Mouse (Mus musculus) A20 (cell line): Measurements from ENCODE around the gene Cd6.
A peak's percentile ranks its signal among the peaks of the same experiment; 100 is the strongest.

Source experiments
- DNase-seq: peaks from one replicate; pipeline ENCODE4 v3.0.0-alpha.2; 2011; ENCODE audit warnings: low read depth, low spot score

Gene Cd6

DNA sequence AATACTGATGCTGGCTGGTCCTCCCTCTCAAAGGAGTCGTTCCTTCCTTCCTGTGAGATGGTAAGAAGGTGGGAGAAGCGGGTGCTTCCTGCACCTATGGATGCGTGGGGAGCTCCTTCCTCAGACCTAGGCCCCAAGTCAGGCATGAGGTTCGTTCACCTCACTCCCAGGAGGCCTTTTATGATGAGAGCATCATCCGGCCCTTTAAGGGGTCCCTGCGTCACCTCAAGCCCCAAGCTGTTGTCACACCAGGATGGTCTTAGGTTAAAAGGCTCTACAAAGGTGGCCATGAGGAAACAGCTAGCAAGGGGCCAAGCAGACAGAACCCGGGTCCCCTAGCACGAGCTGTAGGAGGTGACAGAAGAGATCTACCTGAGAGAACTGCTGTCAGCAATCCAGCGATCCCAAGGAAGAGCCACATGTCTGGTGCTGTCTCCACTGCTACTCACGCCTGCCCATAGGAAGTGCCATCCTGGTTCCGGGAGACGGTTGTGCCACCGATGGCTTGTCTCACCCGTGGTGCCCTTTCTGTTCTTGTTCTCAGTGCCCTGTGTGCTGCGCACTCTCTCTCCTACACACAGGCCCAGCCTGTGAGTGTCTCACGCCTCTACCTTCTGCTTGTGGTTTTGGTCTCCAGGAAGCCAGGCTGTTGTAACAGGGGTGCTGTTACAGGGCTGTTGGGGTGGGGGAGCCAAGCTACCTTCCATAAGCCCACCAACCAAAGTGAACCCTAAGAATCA lies at the start of gene Cd6:
Gene Cd6, minus strand, starts transcription at position 623 of the 740 bp plus-strand sequence.
- no peak for DNase-seq

DNA sequence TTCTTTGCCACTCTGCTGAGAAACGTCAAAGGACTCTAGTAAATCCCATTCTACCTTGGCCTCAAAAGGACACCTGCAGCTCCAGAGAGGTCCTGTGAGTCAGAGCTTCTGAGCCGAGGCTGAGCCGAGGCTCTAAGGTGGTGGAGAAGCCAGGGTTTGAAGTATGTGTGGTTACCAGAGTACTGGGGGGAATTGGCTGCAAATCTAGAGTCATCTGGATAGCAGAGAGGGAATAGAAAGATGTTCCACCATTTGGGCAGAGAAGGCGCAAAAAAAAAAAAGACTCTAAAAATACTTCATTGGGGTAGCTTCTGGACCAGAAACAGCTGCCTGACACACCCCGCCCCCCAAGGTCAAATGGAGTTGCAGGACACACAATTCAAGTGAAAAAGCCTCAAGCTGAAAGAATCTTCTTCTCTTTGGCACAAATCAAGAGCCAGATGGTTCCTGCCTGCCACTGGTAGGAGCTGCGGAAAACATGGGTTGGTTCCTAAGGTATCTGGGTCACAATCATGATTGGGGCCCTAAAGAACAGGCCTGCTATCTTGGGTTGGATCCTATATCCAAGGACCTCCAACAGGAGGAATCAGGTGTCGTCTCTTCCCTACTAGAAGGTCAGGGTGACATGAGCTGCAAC lies 48.5 kb upstream of the Cd6 start:
- no peak for DNase-seq

DNA sequence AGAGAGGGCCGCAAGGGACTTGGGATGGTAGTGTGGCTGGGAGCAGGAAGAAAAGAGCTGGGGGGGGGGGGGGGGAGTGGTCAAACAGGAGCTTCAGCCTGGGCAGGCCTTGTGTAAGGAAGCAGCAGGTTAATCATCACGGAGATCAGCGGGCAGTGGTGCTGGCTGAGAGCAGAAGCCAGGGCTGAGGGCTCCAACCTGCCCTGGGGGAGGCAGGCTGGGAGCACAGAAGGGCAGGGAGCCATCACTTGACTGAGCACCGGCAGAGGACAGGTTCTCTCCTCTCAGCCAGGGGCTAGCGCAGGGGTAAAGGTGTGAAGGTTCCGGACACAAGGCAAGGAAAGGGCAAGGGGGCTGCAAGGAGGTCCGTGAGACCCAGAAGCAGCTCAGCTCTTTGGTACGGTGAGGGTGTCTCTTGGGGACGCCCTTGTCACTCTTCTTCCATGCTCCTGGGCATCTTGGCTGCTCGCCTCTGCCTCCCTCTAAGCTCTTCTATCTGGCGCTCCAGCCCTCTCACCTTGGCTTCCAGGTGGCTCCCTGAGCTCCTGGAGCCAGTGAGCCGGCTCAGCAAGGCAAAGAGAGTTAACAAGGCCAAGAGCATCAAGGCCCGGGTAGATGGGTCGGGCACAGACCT lies 41.6 kb upstream of the Cd6 start:
- DNase-seq, result no peak

DNA sequence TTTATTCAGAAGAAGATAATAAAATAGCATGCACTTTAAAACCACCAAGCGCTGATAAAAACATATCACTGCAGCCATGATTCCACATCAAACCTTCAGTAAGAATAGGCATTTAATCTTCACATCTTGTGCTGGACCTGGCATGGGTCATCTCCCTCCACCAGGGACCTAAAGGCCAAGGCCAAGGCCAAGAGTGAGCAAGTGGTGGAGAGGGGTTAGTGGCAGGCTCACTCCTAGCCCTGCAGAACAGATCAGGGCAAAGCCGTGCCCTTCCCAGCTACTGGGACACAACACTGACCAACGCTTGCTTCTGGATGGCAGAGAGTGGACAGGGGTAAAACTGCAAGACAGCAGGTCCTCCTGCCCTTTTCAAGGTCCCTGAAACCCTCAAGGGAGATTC lies 40.8 kb upstream of the Cd6 start:
- no peak for DNase-seq

DNA sequence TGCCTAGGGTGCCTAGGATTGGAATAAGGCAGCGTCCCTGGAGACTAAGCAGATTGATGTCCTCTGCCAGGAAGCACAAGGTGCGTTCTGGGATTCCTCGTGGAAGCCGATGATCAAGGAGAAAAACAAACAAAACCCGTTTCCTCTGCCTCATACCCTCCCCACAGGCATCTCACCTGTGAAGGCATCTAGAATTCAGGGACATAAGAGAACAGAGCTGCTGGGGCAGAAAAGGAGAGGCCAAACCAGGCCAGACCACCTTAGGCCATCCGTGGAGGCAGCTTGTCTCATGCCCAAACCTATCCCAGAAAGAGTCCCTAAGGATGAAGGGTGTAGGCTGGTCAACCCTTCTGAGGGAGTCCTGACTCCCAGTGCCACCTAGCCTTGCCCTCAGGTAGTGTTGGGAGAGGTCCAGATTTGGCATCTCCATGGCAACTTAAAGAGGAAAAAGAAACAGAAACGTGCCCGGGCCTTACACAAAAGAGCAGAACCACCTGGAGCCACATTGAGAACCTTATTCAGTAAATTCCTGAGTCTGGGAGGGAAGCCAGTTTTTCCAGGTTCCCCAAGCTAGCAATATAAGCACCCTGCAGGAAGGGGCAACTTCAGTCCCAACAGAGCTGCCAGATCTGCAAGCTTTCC lies 40.1 kb upstream of the Cd6 start, which contains the start of gene Tmem132a:
Gene Tmem132a, minus strand, starts transcription at position 55 of the 642 bp plus-strand sequence.
- DNase-seq, result no peak

DNA sequence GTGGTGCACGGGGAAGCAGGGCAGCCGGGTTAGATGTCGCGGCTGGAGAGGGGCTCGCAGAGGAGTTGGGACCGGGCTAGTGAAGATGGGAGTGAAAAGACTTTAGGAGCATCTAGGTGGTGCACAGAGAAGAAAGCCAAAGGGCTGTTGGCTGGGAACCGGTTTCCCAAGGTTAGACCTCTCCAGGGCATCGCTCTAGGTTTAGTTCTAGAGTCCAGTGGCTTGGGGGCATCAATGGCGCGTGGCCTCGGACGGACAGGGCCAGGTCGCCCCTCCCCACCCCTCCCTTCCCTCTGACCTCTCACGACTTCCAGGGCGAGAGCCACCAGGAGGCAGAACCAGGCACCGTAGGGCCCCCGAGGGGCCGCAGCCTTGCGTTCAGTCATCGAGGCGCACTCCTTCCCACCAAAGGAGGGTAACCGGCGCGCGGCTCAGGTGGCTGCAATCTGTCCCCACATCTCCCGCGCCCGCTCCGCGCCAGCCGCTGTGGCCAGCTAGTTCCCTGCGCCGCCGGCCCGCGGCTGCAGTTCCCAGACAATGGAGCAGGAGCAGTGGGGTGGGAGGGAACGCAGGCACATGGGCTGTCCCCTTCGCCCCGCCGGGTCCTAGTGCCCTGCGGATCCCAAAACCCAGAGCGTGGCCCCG lies 39.5 kb upstream of the Cd6 start:
- no peak for DNase-seq

DNA sequence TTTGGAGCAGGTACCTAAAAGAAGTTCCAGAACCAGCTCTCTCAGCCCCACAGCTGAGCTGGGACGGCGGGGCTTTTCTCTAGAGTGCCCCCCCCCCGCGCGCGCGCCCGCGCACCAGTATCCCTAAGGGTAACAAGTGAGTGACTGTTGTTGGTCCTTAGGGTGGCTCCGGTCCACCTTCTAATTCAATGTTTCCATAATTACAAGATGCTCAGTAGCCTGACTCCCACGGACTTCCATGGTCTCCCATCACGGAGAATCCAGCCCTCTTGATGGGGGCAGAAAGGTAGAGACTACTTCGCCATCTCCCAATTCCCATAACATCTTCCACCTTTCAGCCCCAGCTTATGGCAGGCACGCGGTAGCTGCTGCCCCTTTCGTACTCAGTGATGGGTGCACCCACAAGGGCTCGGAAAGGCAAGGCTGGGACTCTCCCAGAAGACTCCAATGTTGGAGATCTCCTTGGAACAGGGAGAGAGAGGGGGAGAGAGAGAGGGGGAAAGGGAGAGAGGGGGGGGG lies 38.8 kb upstream of the Cd6 start:
- no peak for DNase-seq

DNA sequence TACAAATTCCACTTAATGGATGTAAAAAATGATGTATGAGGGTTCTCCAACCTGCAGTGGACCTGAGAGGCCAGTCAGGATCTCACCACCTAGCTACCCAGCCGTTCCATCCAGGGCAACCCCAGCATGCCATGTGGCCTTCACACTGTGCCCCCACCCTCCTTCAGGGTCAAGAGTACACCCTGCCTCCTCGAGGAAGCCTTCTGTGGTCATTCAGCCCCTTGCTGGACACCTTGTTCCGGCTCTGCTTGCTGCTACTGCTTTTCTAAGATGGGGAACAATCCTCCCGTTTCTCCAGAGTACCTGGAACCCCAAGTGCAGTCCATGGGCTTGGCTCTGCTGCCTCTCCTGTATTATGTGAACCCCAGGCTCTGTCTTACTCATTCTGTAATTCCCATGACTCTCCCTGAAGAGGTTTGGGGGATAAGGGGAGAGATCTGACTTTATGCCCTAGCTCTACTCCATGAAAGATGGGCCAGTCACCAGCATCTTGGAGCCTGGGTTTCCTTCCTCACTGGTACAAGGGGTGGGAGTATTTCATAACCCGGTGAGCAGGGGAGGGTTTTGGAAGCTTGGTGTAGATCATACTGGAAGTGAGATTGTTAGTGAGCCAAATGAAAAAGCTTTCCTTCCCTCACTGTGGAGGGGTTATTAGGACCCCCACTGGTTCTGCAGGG lies 38.2 kb upstream of the Cd6 start:
- no peak for DNase-seq

DNA sequence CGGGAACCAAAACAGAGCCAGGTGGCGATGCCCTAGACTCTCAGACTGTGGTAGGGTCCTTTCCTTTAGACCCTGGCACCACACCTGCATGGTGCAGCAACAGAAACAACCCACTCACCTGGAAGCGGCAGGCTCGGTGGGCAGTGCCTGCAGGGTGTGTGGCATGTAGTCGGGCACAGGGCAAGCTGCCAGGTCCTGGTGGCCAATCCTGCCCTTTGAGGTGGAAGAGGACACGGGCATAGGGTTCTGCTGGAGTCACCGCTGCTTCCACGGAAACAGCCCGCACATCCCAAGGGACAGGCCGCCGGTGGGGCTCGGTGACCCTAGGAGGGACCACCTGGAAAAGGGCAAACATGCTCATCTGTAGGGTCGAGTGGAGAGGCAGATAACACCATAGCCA lies 36.5 kb upstream of the Cd6 start:
- DNase-seq, result no peak

DNA sequence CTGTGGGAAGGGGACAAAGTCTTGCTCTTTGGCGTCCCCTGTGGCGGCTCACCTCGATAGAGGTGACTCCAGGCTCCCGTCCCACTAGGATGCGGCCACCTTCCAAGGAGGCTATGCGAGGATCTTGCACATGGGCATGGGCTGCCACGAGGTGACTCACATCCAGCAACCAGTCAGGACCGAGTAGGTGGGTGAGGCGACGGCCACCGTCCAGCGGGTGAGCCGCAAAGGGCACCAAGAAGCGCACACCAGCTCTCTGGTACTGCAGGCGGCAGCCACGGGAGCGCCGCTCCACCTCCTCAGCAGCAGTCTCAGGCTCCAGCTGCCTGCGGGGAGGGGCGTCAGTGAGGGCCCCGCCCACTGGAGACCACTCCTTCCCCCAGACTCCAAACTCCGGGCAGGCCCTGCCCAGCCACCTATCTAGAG lies 30.2 kb upstream of the Cd6 start:
- DNase-seq, result no peak

DNA sequence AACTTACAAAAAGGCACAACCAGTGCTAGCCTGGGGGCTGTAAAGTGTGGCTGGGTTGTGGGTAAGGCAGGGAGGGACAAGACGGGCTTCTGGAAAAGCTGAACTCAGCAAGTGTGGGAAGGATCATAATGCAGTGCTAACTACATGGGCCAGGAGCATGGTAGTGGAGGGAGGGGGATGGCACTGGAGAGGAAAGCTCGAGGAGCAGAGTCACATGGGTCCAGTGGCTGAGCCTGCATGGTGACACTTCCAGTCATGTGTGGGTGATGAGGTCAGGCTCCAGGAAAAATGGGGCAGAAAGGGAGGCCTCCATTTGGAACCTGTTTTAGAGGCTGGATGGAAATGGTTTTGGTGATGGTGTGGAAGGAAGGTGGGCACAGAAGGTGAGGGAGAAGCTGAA lies 26.7 kb upstream of the Cd6 start:
- no peak for DNase-seq

DNA sequence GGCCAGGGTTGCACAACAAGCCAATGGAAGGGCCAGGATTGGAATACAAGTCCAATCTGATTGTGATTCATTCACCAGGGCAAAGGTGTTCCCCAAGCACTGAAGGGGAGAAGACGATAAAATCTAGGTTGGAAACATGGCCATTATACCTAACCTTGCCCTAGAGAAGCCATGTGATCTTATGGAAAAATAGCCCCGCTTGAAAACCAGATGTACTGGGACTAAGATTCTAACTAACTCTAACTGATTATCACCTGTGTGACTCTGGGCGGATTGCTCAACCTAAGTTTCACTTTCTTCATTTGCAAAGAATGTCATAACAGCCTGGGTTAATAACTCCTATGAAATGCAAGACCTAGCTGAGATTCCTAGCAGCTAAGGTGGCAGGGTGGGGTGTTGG lies 25.6 kb upstream of the Cd6 start:
- DNase-seq, result no peak

DNA sequence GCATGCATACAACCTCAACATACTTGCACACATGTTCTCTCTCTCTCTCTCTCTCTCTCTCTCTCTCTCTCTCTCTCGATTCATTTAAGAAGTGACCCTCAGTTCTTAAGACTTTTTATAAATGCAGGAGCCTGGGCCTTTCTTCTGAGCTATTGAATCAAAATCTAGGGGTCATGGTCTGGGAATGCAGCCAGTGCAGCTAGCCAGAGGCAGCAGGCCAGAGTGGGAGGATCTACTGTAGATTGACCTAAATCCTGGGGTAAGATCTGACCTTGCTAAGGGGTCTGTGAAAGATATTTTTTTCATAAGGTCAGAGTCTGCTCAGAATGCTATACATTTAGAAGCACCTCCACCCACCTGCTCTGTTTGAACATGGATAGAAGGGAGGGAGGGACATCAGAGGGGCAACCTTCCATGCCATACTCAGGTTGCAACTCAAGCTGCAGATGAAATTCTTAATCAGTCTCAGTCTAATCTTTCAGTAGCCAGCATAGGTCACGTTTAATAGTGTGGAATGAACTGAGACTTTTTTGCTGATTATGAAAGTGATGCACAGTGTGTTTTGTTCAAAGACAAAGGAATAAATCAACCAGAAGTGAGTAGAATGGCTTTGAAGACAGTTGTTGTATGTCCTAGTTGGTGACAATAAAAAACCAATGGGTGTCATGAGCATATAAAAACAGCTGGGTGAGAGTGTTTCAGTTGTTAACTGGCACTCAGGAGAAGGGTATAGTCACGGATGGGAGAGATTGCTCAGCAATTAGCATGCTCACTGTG lies 17.6 kb upstream of the Cd6 start:
- DNase-seq, result no peak

DNA sequence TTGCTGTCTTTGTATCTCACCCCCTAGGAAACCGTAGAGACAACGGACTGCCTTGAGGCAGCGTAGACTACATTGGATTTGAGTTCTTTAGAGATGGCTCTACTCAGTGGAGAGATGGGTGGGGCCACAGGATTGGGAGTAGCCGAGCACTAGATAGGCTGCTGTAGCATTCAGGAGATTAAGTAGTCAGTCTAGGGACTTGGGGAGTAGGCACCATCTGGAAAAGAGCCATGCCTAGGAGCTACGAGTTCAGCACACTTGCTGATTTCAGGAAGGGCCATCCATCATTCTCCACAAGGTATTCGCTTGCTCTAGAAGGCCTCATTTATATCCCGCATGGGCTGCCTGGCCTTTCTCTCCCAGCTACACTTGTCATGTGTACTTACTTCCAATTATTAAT lies 16.3 kb upstream of the Cd6 start:
- no peak for DNase-seq

DNA sequence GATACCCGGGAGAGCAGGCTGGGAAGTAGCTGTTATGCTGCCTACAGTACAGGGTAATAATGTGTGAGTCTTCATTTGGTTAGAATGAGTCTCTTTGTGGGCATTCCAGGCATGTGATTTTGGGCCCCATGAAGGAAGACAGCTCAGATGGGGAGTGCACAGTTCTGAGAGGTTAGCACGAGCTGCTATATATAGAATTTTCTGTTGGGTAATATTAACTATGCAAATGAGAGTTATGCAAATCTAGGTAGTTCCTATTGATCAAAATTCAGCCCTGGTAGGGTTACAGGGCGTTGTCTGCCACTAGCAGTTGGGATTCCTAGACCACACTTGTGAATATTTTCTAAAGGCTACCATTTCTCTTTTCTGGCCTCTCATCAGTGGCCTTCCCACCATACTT lies 15.6 kb upstream of the Cd6 start:
- peak; percentile 67 for DNase-seq

DNA sequence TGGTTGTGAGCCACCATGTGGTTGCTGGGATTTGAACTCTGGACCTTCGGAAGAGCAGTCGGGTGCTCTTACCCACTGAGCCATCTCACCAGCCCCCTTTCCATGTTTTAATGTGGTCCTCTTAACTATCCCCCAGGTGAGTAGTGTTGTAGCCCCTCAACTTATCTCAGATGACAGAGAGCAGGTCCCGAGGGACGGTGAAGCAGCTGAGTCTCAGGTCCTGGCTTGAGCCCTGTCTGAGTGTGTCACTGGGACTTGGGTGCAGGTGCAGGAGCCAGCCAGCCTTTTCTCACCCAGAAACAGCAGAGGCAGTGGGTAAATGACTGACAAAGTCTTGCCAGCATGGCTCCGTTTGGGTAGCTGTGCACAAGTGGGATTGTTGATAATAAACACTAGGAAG lies 14.3 kb upstream of the Cd6 start:
- DNase-seq, result peak; percentile 70

DNA sequence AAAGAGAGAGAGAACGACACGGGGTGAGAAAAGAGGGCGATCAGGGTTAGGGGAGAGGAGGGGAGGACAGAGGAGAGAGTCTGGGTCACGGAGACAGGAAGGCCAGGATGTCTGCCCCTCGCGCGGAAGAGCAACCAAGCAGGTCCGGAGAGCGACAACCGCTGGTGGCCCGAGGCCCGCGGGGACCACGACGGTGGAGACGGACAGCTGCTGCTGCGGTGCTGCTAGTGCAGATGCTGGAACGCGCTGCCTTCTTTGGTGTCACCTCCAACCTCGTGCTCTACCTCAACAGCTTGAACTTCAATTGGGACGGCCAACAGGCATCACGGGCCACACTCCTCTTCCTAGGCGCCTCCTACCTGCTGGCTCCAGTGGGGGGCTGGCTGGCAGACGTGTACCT lies 13.1 kb upstream of the Cd6 start:
- peak; percentile 79 for DNase-seq

DNA sequence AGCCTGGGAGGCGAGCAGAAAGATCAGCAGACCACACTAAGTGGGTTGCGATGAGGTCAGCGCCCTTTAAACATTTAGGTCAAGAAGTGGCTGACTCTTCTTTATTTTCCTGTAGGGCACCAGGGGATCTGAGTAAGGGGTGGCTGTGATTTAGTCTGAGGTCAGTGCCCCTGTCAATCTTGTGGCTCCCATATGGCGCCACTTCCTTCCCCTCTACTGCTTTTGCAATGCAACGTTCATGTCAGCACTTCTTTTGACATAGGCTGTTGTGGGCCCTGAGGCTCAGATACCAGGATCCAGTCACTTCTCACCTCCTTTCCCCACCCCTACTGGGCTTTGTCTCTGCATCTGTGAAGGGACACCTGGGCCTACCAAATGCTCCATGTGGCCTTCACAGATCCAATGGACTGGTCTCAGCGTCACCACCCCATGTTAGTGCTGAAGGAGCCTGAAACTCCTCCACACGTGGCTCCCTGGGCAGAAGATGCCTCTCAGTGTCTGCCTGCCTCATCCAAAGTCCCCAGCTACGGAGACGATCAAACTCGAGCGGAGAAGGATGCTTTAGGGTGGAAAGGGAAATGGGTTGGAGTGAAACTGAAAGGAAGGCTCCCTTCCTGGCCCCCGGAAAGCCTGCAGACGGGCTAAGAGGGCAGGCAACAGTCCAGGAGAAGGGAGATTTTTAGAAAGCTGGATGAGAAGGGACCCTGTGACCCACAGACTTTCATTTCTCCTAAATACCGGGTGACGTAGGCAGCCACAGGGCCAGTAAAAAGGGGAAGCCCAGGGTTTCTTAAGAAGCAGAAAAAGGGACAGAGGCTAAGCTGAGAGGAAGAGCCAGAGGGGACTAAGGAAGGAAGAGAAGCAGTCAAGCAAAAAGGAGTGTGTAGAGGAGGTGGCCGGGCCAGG lies 12.1 kb upstream of the Cd6 start:
- DNase-seq, result peak; percentile 83
